Comparison of ENCODE assay signal across 10 mouse cellular contexts in genomic region chr12:89764191-89765082, GRCm38 (mm10).
DNase-seq lines count a peak whose midpoint lies in the region; ATAC-seq lines count a peak whose summit lies in the region.
"Had no signal": no experiment of that assay in that cellular context is flagged by ENCODE, and none has a peak within 500 bp of the region (broad histone marks: within the 10 kb centered on the region; RNA-seq: fewer than 3 reads in every experiment).

No protein-coding gene starts in this region.

- H3K36me3 ChIP-seq in kidney, embryonic 15.5 days: no peaks in the 10 kb centered on the region
- no peaks in the 10 kb centered on the region for H3K36me3 ChIP-seq in embryonic facial prominence, embryonic 11.5 days (replicated peaks; ENCODE audit: control insufficient read depth, insufficient read depth, low read depth, low read length)
- H3K36me3 ChIP-seq in hindbrain, embryonic 15.5 days: no peaks in the 10 kb centered on the region
- H3K36me3 ChIP-seq in neural tube, embryonic 11.5 days (ENCODE audit: control insufficient read depth, insufficient read depth, low read length): no peaks in the 10 kb centered on the region
- H3K36me3 ChIP-seq in liver, embryonic 12.5 days: no peaks in the 10 kb centered on the region

- ATAC-seq in kidney, embryonic 15.5 days (replicated peaks; ENCODE audit: low FRiP score): peak; percentile 40; the same call in 1 of the 2 replicates
- peak; percentile 65; the same call in 1 of the 2 replicates for ATAC-seq in embryonic facial prominence, embryonic 11.5 days (replicated peaks; ENCODE audit: insufficient number of reproducible peaks, low FRiP score, low TSS enrichment, low read depth)
- ATAC-seq in hindbrain, embryonic 15.5 days (ENCODE audit: low FRiP score, low read depth): peak; percentile 89
- peak; percentile 74 for ATAC-seq in neural tube, embryonic 11.5 days (ENCODE audit: insufficient read depth, low FRiP score, low TSS enrichment)
- no peak for ATAC-seq in liver, embryonic 12.5 days
- no peak for ATAC-seq in cerebellum, adult (ENCODE audit: insufficient number of reproducible peaks, low FRiP score, low TSS enrichment)

- no peaks in the 10 kb centered on the region for H3K9me3 ChIP-seq in kidney, embryonic 15.5 days (replicated peaks)
- no peaks in the 10 kb centered on the region for H3K9me3 ChIP-seq in embryonic facial prominence, embryonic 11.5 days (replicated peaks; ENCODE audit: control insufficient read depth, low read length)
- H3K9me3 ChIP-seq in hindbrain, embryonic 15.5 days: no peaks in the 10 kb centered on the region
- H3K9me3 ChIP-seq in neural tube, embryonic 11.5 days (ENCODE audit: control insufficient read depth, low read length): no peaks in the 10 kb centered on the region
- H3K9me3 ChIP-seq in liver, embryonic 12.5 days (replicated peaks): 0 out of 2 replicates have a peak, but pooled peaks cover 4% of the 10 kb centered on the region

- H3K27me3 ChIP-seq in kidney, embryonic 15.5 days: no peaks in the 10 kb centered on the region
- no peaks in the 10 kb centered on the region for H3K27me3 ChIP-seq in embryonic facial prominence, embryonic 11.5 days (ENCODE audit: control insufficient read depth, insufficient read depth, low read length)
- no peaks in the 10 kb centered on the region for H3K27me3 ChIP-seq in hindbrain, embryonic 15.5 days
- no peaks in the 10 kb centered on the region for H3K27me3 ChIP-seq in neural tube, embryonic 11.5 days (ENCODE audit: control insufficient read depth, insufficient read depth, low read length)
- H3K27me3 ChIP-seq in liver, embryonic 12.5 days (replicated peaks): no peaks in the 10 kb centered on the region

- no peak overlapping the region for H3K4me3 ChIP-seq in kidney, embryonic 15.5 days (replicated peaks)
- H3K4me3 ChIP-seq in embryonic facial prominence, embryonic 11.5 days (ENCODE audit: low read depth, low read length): no peak overlapping the region
- H3K4me3 ChIP-seq in hindbrain, embryonic 15.5 days: no peak overlapping the region
- H3K4me3 ChIP-seq in neural tube, embryonic 11.5 days (ENCODE audit: low read depth, low read length): no peak overlapping the region
- no peak overlapping the region for H3K4me3 ChIP-seq in liver, embryonic 12.5 days

- no peak overlapping the region for H3K27ac ChIP-seq in kidney, embryonic 15.5 days
- no peak overlapping the region for H3K27ac ChIP-seq in embryonic facial prominence, embryonic 11.5 days (replicated peaks; ENCODE audit: low read depth, low read length)
- peak overlapping the region; percentile 31; the same call in 1 of the 2 replicates for H3K27ac ChIP-seq in hindbrain, embryonic 15.5 days (replicated peaks)
- H3K27ac ChIP-seq in neural tube, embryonic 11.5 days (ENCODE audit: low read depth, low read length): no peak overlapping the region
- no peak overlapping the region for H3K27ac ChIP-seq in liver, embryonic 12.5 days
- H3K27ac ChIP-seq: stomach, postnatal 0 days had no signal

- WGBS in kidney, embryonic 15.5 days: 27% methylated on average over 10 of the region's 10 CpGs
- WGBS in embryonic facial prominence, embryonic 11.5 days: 37% methylated on average over 10 of the region's 10 CpGs
- WGBS in hindbrain, embryonic 15.5 days: 26% methylated on average over 10 of the region's 10 CpGs
- WGBS in neural tube, embryonic 11.5 days: 53% methylated on average over 10 of the region's 10 CpGs
- WGBS in liver, embryonic 12.5 days (ENCODE audit: insufficient replicate concordance): 43% methylated on average over 10 of the region's 10 CpGs

- no peak overlapping the region for H3K9ac ChIP-seq in kidney, embryonic 15.5 days
- H3K9ac ChIP-seq in embryonic facial prominence, embryonic 11.5 days (replicated peaks; ENCODE audit: low read length): no peak overlapping the region
- H3K9ac ChIP-seq in hindbrain, embryonic 15.5 days: no peak overlapping the region
- no peak overlapping the region for H3K9ac ChIP-seq in neural tube, embryonic 11.5 days (ENCODE audit: low read length)
- H3K9ac ChIP-seq in liver, embryonic 12.5 days: no peak overlapping the region

- DNase-seq in kidney, adult 8-10 months: no peak
- peak; percentile 15 for DNase-seq in embryonic facial prominence, embryonic 11.5 days (ENCODE audit: low spot score)
- DNase-seq in neural tube, embryonic 11.5 days (ENCODE audit: low spot score): peak; percentile 54
- DNase-seq in spleen, adult 12 weeks (ENCODE audit: low spot score): no peak
- DNase-seq: adrenal gland, postnatal 14 days had no signal

- no peak overlapping the region for H3K4me2 ChIP-seq in kidney, embryonic 15.5 days
- H3K4me2 ChIP-seq in embryonic facial prominence, embryonic 11.5 days (ENCODE audit: low read depth, low read length): no peak overlapping the region
- 0 out of 2 replicates have a peak overlapping the region, but pooled peaks have one; percentile 4 for H3K4me2 ChIP-seq in hindbrain, embryonic 15.5 days
- no peak overlapping the region; the same call in 1 of the 2 replicates for H3K4me2 ChIP-seq in neural tube, embryonic 11.5 days (ENCODE audit: low read depth)
- no peak overlapping the region for H3K4me2 ChIP-seq in liver, embryonic 12.5 days

- H3K4me1 ChIP-seq in kidney, embryonic 15.5 days: no peaks in the 10 kb centered on the region
- H3K4me1 ChIP-seq in embryonic facial prominence, embryonic 11.5 days (ENCODE audit: control insufficient read depth, insufficient read depth, low read length): no peaks in the 10 kb centered on the region
- peaks cover 16% of the 10 kb centered on the region for H3K4me1 ChIP-seq in hindbrain, embryonic 15.5 days (replicated peaks)
- H3K4me1 ChIP-seq in neural tube, embryonic 11.5 days (ENCODE audit: control insufficient read depth, insufficient read depth, low read length): peaks cover 5% of the 10 kb centered on the region; the same call in 1 of the 2 replicates
- no peaks in the 10 kb centered on the region for H3K4me1 ChIP-seq in liver, embryonic 12.5 days

Comparison
In these comparisons a context has a peak if more than half of its experiments do, and no peak if none do; other contexts are left out.
1. ATAC-seq: peak in kidney, embryonic 15.5 days (single experiment), embryonic facial prominence, embryonic 11.5 days (single experiment), hindbrain, embryonic 15.5 days (single experiment) and neural tube, embryonic 11.5 days (single experiment); none in liver, embryonic 12.5 days (single experiment) and cerebellum, adult (single experiment).
2. DNase-seq: peak in embryonic facial prominence, embryonic 11.5 days (single experiment) and neural tube, embryonic 11.5 days (single experiment); none in kidney, adult 8-10 months (0 of 2) and spleen, adult 12 weeks (single experiment).